Mouse (Mus musculus) liver, postnatal 0 days (tissue): ENCODE results near the gene Fam57b. TPM values are rescaled to one million over a fixed set of nuclear protein-coding genes. Genes with fewer than 3 reads are reported as not detected.
A peak's percentile ranks its signal among the peaks of the same experiment; 100 is the strongest.

ENCODE experiments used
- ATAC-seq: fragments of 200-750 bp; cut with Nextera tagmentation; 2 replicates; pipeline ENCODE4 v1.8.0; 2017; ENCODE audit warnings: mild to moderate bottlenecking, moderate library complexity
- DNase-seq: peaks from one replicate; pipeline ENCODE4 v3.0.0-alpha.2; 2016
- H3K27ac ChIP-seq: fragments of 300-500 bp; sonication (generic); 2 replicates; pipeline ENCODE4 v1.5.1; 2014; ENCODE audit warnings: antibody characterized with exemption, moderate library complexity, mild to moderate bottlenecking, low read depth
- H3K27me3 ChIP-seq: fragments of 300-500 bp; sonication (generic); 2 replicates; pipeline ENCODE4 v1.6.1; 2014; ENCODE audit warnings: low read length, control low read depth, mixed read lengths; ENCODE audit not compliant: insufficient read depth
- H3K36me3 ChIP-seq: fragments of 300-500 bp; sonication (generic); replicated peaks from 2 replicates; pipeline ENCODE4 v1.6.1; 2014; ENCODE audit warnings: mild to moderate bottlenecking, control low read depth, low read length, moderate library complexity, mixed read lengths; ENCODE audit not compliant: insufficient read depth
- H3K4me1 ChIP-seq: fragments of 300-500 bp; sonication (generic); 2 replicates; pipeline ENCODE4 v1.6.1; 2014; ENCODE audit warnings: antibody characterized with exemption, mild to moderate bottlenecking, control low read depth; ENCODE audit not compliant: insufficient read depth
- H3K4me2 ChIP-seq: fragments of 300-500 bp; sonication (generic); 2 replicates; pipeline ENCODE4 v1.6.1; 2014; ENCODE audit warnings: low read depth, mild to moderate bottlenecking, low read length, moderate library complexity, mixed read lengths
- H3K4me3 ChIP-seq: fragments of 300-500 bp; sonication (generic); 2 replicates; pipeline ENCODE4 v1.5.1; 2014; ENCODE audit warnings: low read depth, low read length
- H3K9ac ChIP-seq: fragments of 300-500 bp; sonication (generic); replicated peaks from 2 replicates; pipeline ENCODE4 v1.6.1; 2014; ENCODE audit warnings: mild to moderate bottlenecking, moderate library complexity
- H3K9me3 ChIP-seq: fragments of 300-500 bp; sonication (generic); 2 replicates; pipeline ENCODE4 v1.6.1; 2016; ENCODE audit warnings: mild to moderate bottlenecking, control low read depth, low read length, mixed read lengths
- CTCF ChIP-seq: sonication (generic); IDR thresholded peaks from 2 replicates; pipeline ENCODE4 v1.5.1; 2016; ENCODE audit warnings: antibody characterized with exemption, low read depth
- EP300 ChIP-seq: IDR thresholded peaks from 2 replicates; pipeline ENCODE4 v1.6.1; 2016; ENCODE audit warnings: antibody characterized with exemption, low read depth, mild to moderate bottlenecking
- WGBS: fragments of 180-500 bp; shearing (Covaris S2); extraction: QIAGEN DNeasy Blood & Tissue Kit; methylation state at CpG from one replicate; pipeline ENCODE4 v1.1.7; 2014; ENCODE audit not compliant: insufficient replicate concordance; 5-methylcytosine and 5-hydroxymethylcytosine counted together
- polyA plus RNA-seq: library from polyadenylated mRNA; unstranded; fragments of >200 nt; fragmentation: Nextera tagmentation; extraction: Ambion mirVana; gene quantifications from 2 replicates; pipeline ENCODE4 v1.2.1, GENCODE M21; 2015

Gene Fam57b
- polyA plus RNA-seq, 1 experiment from 2014 or later: 0.09 TPM

DNA sequence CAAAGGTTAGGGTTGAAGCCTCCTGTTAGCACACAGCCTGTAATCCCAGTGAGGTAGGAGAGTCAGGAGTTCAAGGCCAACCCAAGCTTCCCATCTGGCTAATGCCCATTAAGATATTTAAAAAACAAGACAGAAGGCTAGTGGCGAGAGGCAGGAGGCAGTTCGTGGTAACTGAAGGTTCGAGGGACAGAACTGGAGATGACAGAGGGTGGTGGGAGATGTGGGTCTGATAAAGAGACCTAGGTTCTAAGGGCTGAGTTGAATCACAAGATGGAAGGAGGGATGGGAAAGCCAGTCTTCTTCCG, 49.6 kb downstream of the Fam57b start, which contains the start of gene Doc2a:
Gene Doc2a (plus strand): TSS at position 301 of the 305 bp plus-strand sequence.
- Histone ChIP-seq H3K36me3 (peaks cover 4% of the 10 kb centered on the region), H3K9me3 (no peaks in the 10 kb centered on the region), H3K9ac (peak within 1 kb of the TSS; percentile 48), H3K27me3 (peaks cover 40% of the 10 kb centered on the region), H3K4me2 (peak within 1 kb of the TSS; percentile 74), H3K4me1 (peaks cover 6% of the 10 kb centered on the region; the same call in 1 of the 2 replicates), H3K27ac (no peak within 1 kb of the TSS), H3K4me3 (peak within 1 kb of the TSS; percentile 49)
- DNase-seq: no peak
- 29% methylated on average over 4 of the region's 4 CpGs for WGBS
- TF ChIP-seq EP300 (no peak), CTCF (no peak)
- ATAC-seq: no peak

- Histone ChIP-seq H3K27me3 (peaks cover 40% of the 10 kb centered on the region), H3K27ac (no peak overlapping the region), H3K4me3 (peak overlapping the region; percentile 49), H3K4me1 (peaks cover 6% of the 10 kb centered on the region; the same call in 1 of the 2 replicates), H3K4me2 (peak overlapping the region; percentile 74), H3K9ac (peak overlapping the region; percentile 48), H3K9me3 (no peaks in the 10 kb centered on the region), H3K36me3 (peaks cover 11% of the 10 kb centered on the region)
- peak; percentile 23; the same call in 1 of the 2 replicates for ATAC-seq
- WGBS: 4% methylated on average over 50 of the region's 74 CpGs
- TF ChIP-seq CTCF: no peak
- no peak for TF ChIP-seq EP300
- DNase-seq: no peak
Observed at GRCm38 (mm10) chr7:126847421-126848398, 50.2 kb downstream of the Fam57b start.

GRCm38 (mm10) chr7:126848794-126849193, 51.3 kb downstream of the Fam57b start:
- TF ChIP-seq EP300: no peak
- TF ChIP-seq CTCF: no peak
- no peak overlapping the region for H3K4me2 ChIP-seq

DNA sequence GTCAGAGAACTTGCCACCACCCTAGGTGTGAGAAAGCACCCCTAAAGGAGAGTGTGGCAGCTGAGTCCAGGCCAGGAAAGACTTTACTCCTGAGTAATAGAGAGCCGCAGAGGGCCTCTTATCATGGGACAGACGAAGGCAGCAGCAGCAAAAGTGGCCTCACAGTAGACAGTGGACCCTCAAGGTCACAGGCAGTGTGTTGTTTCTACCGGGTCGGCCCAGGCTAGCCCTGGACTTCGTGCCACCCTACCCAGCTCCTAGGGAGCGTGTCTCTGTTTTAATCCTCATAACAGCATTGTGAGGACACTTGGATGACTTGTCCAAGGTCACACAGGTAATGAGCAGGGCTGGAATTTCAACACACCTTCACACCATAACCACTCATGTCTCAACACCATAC, 52.7 kb downstream of the Fam57b start:
- ATAC-seq (no peak; the same call in 1 of the 2 replicates), DNase-seq (no peak)
- Histone ChIP-seq H3K27me3 (peaks cover 37% of the 10 kb centered on the region), H3K4me2 (no peak overlapping the region), H3K9ac (no peak overlapping the region), H3K9me3 (no peaks in the 10 kb centered on the region), H3K4me3 (no peak overlapping the region), H3K36me3 (peaks cover 30% of the 10 kb centered on the region), H3K4me1 (peaks cover 6% of the 10 kb centered on the region; the same call in 1 of the 2 replicates), H3K27ac (no peak overlapping the region)
- WGBS: 68% methylated on average over 6 of the region's 6 CpGs
- TF ChIP-seq CTCF (no peak), EP300 (no peak)

More at GRCm38 (mm10) chr7:126848794-126849193, 51.3 kb downstream of the Fam57b start:
- H3K4me1 ChIP-seq: peaks cover 6% of the 10 kb centered on the region; the same call in 1 of the 2 replicates
- DNase-seq (no peak), ATAC-seq (no peak)
- H3K9me3 ChIP-seq: no peaks in the 10 kb centered on the region
- H3K27me3 ChIP-seq: peaks cover 40% of the 10 kb centered on the region
- WGBS: 33% methylated on average over 10 of the region's 10 CpGs
- H3K9ac ChIP-seq: no peak overlapping the region
- peaks cover 19% of the 10 kb centered on the region for H3K36me3 ChIP-seq
- H3K4me3 ChIP-seq: no peak overlapping the region
- H3K27ac ChIP-seq: no peak overlapping the region

DNA sequence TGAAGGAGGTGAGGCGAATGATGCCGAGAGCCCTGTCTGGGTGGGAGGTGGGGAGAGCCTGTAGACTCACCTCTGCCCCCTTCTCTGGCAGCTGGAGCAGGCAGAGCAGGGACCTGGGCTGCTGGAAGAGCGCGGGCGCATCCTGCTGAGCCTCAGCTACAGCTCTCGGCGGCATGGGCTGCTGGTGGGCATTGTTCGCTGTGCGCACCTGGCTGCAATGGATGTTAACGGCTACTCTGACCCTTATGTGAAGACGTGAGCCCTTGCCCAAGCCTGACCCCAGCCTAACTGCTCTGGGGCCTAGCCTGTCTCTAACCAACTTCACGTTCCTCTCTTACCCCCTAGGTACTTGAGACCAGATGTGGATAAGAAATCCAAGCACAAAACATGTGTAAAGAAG, 53.7 kb downstream of the Fam57b start:
- Histone ChIP-seq H3K9ac (no peak overlapping the region), H3K9me3 (no peaks in the 10 kb centered on the region), H3K4me2 (no peak overlapping the region), H3K4me1 (peaks cover 6% of the 10 kb centered on the region; the same call in 1 of the 2 replicates), H3K27me3 (peaks cover 37% of the 10 kb centered on the region), H3K27ac (no peak overlapping the region), H3K4me3 (no peak overlapping the region), H3K36me3 (peaks cover 39% of the 10 kb centered on the region)
- ATAC-seq (no peak), DNase-seq (no peak)
- TF ChIP-seq EP300: no peak
- no peak for TF ChIP-seq CTCF
- 67% methylated on average over 12 of the region's 12 CpGs for WGBS

- Histone ChIP-seq H3K4me1 (no peaks in the 10 kb centered on the region), H3K36me3 (peaks cover 55% of the 10 kb centered on the region), H3K27me3 (peaks cover 16% of the 10 kb centered on the region), H3K4me3 (no peak overlapping the region), H3K9me3 (no peaks in the 10 kb centered on the region), H3K9ac (no peak overlapping the region), H3K4me2 (no peak overlapping the region), H3K27ac (no peak overlapping the region)
- WGBS: 88% methylated on average over 5 of the region's 5 CpGs
- ATAC-seq (no peak), DNase-seq (no peak)
- TF ChIP-seq EP300 (no peak), CTCF (no peak)
Observed at GRCm38 (mm10) chr7:126853454-126853853, 56.0 kb downstream of the Fam57b start.
